Mouse (Mus musculus) embryonic facial prominence, embryonic 13.5 days (tissue): ENCODE measurements around the gene Tsc22d4. TPM values are rescaled to one million over a fixed set of nuclear protein-coding genes. Genes with fewer than 3 reads are reported as not detected.

ENCODE experiments used
- ATAC-seq: fragments of 200-750 bp; cut with Nextera tagmentation; 2 replicates; pipeline ENCODE4 v1.8.0; 2017; ENCODE audit warnings: low read depth; ENCODE audit not compliant: insufficient number of reproducible peaks, insufficient read depth, low FRiP score, low TSS enrichment
- H3K27ac ChIP-seq: fragments of 300-500 bp; sonication (generic); 2 replicates; pipeline ENCODE4 v1.5.1; 2015; ENCODE audit warnings: moderate library complexity, mild to moderate bottlenecking, inconsistent platforms
- H3K27me3 ChIP-seq: fragments of 300-500 bp; sonication (generic); 2 replicates; pipeline ENCODE4 v1.6.1; 2015; ENCODE audit warnings: mild to moderate bottlenecking, inconsistent platforms
- H3K36me3 ChIP-seq: fragments of 300-500 bp; sonication (generic); 2 replicates; pipeline ENCODE4 v1.6.1; 2015; ENCODE audit warnings: mild to moderate bottlenecking, inconsistent platforms
- H3K4me1 ChIP-seq: fragments of 300-500 bp; sonication (generic); 2 replicates; pipeline ENCODE4 v1.6.1; 2015; ENCODE audit warnings: inconsistent platforms
- H3K4me2 ChIP-seq: fragments of 300-500 bp; sonication (generic); 2 replicates; pipeline ENCODE4 v1.6.1; 2015; ENCODE audit warnings: moderate library complexity, mild to moderate bottlenecking, inconsistent platforms
- H3K4me3 ChIP-seq: fragments of 300-500 bp; sonication (generic); 2 replicates; pipeline ENCODE4 v1.5.1; 2015; ENCODE audit warnings: mild to moderate bottlenecking, inconsistent platforms
- H3K9ac ChIP-seq: fragments of 300-500 bp; sonication (generic); 2 replicates; pipeline ENCODE4 v1.6.1; 2015; ENCODE audit warnings: mild to moderate bottlenecking, inconsistent platforms
- H3K9me3 ChIP-seq: fragments of 300-500 bp; sonication (generic); 2 replicates; pipeline ENCODE4 v1.6.1; 2016; ENCODE audit warnings: inconsistent platforms
- WGBS: fragments of 180-500 bp; shearing (Covaris S2); methylation state at CpG from one replicate; pipeline ENCODE4 v1.1.7; 2015; ENCODE audit warnings: mixed read lengths; 5-methylcytosine and 5-hydroxymethylcytosine counted together
- polyA plus RNA-seq: library from polyadenylated mRNA; unstranded; fragments of >200 nt; fragmentation: Nextera tagmentation; extraction: Ambion mirVana; gene quantifications from 2 replicates; pipeline ENCODE4 v1.2.1, GENCODE M21; 2015

The Tsc22d4 gene
- polyA plus RNA-seq, 1 experiment from 2014 or later = 134 TPM

GRCm38 (mm10) chr5:137753111-137753832, 7.7 kb downstream of the Tsc22d4 start:
- 72% methylated on average over 13 of the region's 13 CpGs for WGBS
- Histone ChIP-seq H3K27ac (peak overlapping the region; percentile 11; the same call in 1 of the 2 replicates), H3K9ac (no peak overlapping the region), H3K4me1 (peaks cover 15% of the 10 kb centered on the region), H3K4me3 (no peak overlapping the region), H3K4me2 (no peak overlapping the region), H3K27me3 (no peaks in the 10 kb centered on the region), H3K9me3 (no peaks in the 10 kb centered on the region), H3K36me3 (peaks cover 64% of the 10 kb centered on the region)
- no peak for ATAC-seq

- Histone ChIP-seq H3K4me3 (no peak overlapping the region), H3K27ac (no peak overlapping the region), H3K4me1 (peaks cover 16% of the 10 kb centered on the region; the same call in 1 of the 2 replicates), H3K27me3 (no peaks in the 10 kb centered on the region), H3K4me2 (no peak overlapping the region), H3K36me3 (peaks cover 78% of the 10 kb centered on the region), H3K9ac (no peak overlapping the region), H3K9me3 (no peaks in the 10 kb centered on the region)
- no peak for ATAC-seq
- WGBS = 82% methylated on average over 5 of the region's 5 CpGs
Observed at GRCm38 (mm10) chr5:137755425-137755824, 9.9 kb downstream of the Tsc22d4 start.

GRCm38 (mm10) chr5:137756106-137756505, 10.6 kb downstream of the Tsc22d4 start:
- Histone ChIP-seq H3K9me3 (no peaks in the 10 kb centered on the region), H3K9ac (no peak overlapping the region), H3K4me3 (no peak overlapping the region), H3K4me1 (peaks cover 16% of the 10 kb centered on the region; the same call in 1 of the 2 replicates), H3K27me3 (no peaks in the 10 kb centered on the region), H3K36me3 (peaks cover 71% of the 10 kb centered on the region), H3K4me2 (no peak overlapping the region), H3K27ac (no peak overlapping the region)
- 68% methylated on average over 3 of the region's 3 CpGs for WGBS
- no peak for ATAC-seq

GRCm38 (mm10) chr5:137756882-137757661, 11.5 kb downstream of the Tsc22d4 start:
- H3K4me1 ChIP-seq = peaks cover 16% of the 10 kb centered on the region; the same call in 1 of the 2 replicates
- 44% methylated on average over 10 of the region's 10 CpGs for WGBS
- peak overlapping the region; percentile 49; the same call in 1 of the 2 replicates for H3K9ac ChIP-seq
- no peak overlapping the region for H3K4me3 ChIP-seq
- no peak overlapping the region for H3K4me2 ChIP-seq
- no peak for ATAC-seq
- no peaks in the 10 kb centered on the region for H3K9me3 ChIP-seq
- no peak overlapping the region for H3K27ac ChIP-seq
- H3K27me3 ChIP-seq = no peaks in the 10 kb centered on the region
- H3K36me3 ChIP-seq = peaks cover 62% of the 10 kb centered on the region

GRCm38 (mm10) chr5:137757887-137758286, 12.4 kb downstream of the Tsc22d4 start:
- no peak for ATAC-seq
- 83% methylated on average over 6 of the region's 6 CpGs for WGBS
- H3K9ac ChIP-seq = no peak overlapping the region

GRCm38 (mm10) chr5:137758921-137759534, 13.5 kb downstream of the Tsc22d4 start:
- Histone ChIP-seq H3K4me1 (peaks cover 16% of the 10 kb centered on the region; the same call in 1 of the 2 replicates), H3K4me2 (no peak overlapping the region), H3K4me3 (no peak overlapping the region), H3K9me3 (no peaks in the 10 kb centered on the region), H3K9ac (peak overlapping the region; percentile 17; the same call in 1 of the 2 replicates), H3K27ac (peak overlapping the region; percentile 48), H3K27me3 (no peaks in the 10 kb centered on the region), H3K36me3 (peaks cover 45% of the 10 kb centered on the region)
- ATAC-seq = no peak
- WGBS = 86% methylated on average over 19 of the region's 19 CpGs

More at GRCm38 (mm10) chr5:137757887-137758286, 12.4 kb downstream of the Tsc22d4 start:
- Histone ChIP-seq H3K27ac (no peak overlapping the region), H3K27me3 (no peaks in the 10 kb centered on the region), H3K4me1 (peaks cover 16% of the 10 kb centered on the region; the same call in 1 of the 2 replicates), H3K36me3 (peaks cover 55% of the 10 kb centered on the region), H3K4me3 (no peak overlapping the region), H3K9me3 (no peaks in the 10 kb centered on the region), H3K4me2 (no peak overlapping the region)

GRCm38 (mm10) chr5:137759971-137760412, 14.5 kb downstream of the Tsc22d4 start:
- Histone ChIP-seq H3K9me3 (no peaks in the 10 kb centered on the region), H3K4me2 (no peak overlapping the region), H3K27ac (peak overlapping the region; percentile 48; the same call in 1 of the 2 replicates), H3K4me3 (no peak overlapping the region), H3K36me3 (peaks cover 41% of the 10 kb centered on the region), H3K9ac (no peak overlapping the region), H3K27me3 (no peaks in the 10 kb centered on the region), H3K4me1 (peaks cover 16% of the 10 kb centered on the region; the same call in 1 of the 2 replicates)
- WGBS = 19% methylated on average over 4 of the region's 4 CpGs
- peak; percentile 75 for ATAC-seq

- Histone ChIP-seq H3K9me3 (no peaks in the 10 kb centered on the region), H3K27me3 (no peaks in the 10 kb centered on the region), H3K9ac (no peak overlapping the region), H3K27ac (no peak overlapping the region), H3K4me3 (no peak overlapping the region), H3K4me1 (peaks cover 6% of the 10 kb centered on the region; the same call in 1 of the 2 replicates), H3K36me3 (peaks cover 2% of the 10 kb centered on the region), H3K4me2 (no peak overlapping the region)
- WGBS = 61% methylated on average over 9 of the region's 9 CpGs
- no peak for ATAC-seq
Observed at GRCm38 (mm10) chr5:137764609-137765340, 19.2 kb downstream of the Tsc22d4 start.

GRCm38 (mm10) chr5:137766270-137766669, 20.7 kb downstream of the Tsc22d4 start:
- Histone ChIP-seq H3K36me3 (no peaks in the 10 kb centered on the region), H3K4me1 (no peaks in the 10 kb centered on the region), H3K27ac (no peak overlapping the region), H3K27me3 (no peaks in the 10 kb centered on the region), H3K9ac (no peak overlapping the region), H3K9me3 (no peaks in the 10 kb centered on the region), H3K4me2 (no peak overlapping the region), H3K4me3 (no peak overlapping the region)
- WGBS = 59% methylated on average over 3 of the region's 3 CpGs
- ATAC-seq = no peak

- no peaks in the 10 kb centered on the region for H3K9me3 ChIP-seq
- ATAC-seq = no peak
- H3K36me3 ChIP-seq = no peaks in the 10 kb centered on the region
- no peak overlapping the region for H3K4me3 ChIP-seq
- H3K4me1 ChIP-seq = no peaks in the 10 kb centered on the region
- H3K27ac ChIP-seq = no peak overlapping the region
- H3K27me3 ChIP-seq = no peaks in the 10 kb centered on the region
- no peak overlapping the region for H3K4me2 ChIP-seq
- no peak overlapping the region for H3K9ac ChIP-seq
- WGBS = 60% methylated on average over 1 of the region's 1 CpGs
Observed at GRCm38 (mm10) chr5:137768475-137768874, 22.9 kb downstream of the Tsc22d4 start.

- WGBS = 48% methylated on average over 2 of the region's 2 CpGs
- H3K4me1 ChIP-seq = no peaks in the 10 kb centered on the region
- ATAC-seq = no peak
Observed at GRCm38 (mm10) chr5:137770709-137771108, 25.2 kb downstream of the Tsc22d4 start.

More at GRCm38 (mm10) chr5:137770709-137771108, 25.2 kb downstream of the Tsc22d4 start:
- Histone ChIP-seq H3K9me3 (no peaks in the 10 kb centered on the region), H3K4me2 (no peak overlapping the region), H3K27me3 (no peaks in the 10 kb centered on the region), H3K36me3 (no peaks in the 10 kb centered on the region), H3K9ac (no peak overlapping the region), H3K4me3 (no peak overlapping the region), H3K27ac (no peak overlapping the region)
